Mouse (Mus musculus) heart, adult 9 months (tissue): ENCODE data around the gene Slco4a1.
A peak's percentile ranks its signal among the peaks of the same experiment; 100 is the strongest.

Source experiments
- DNase-seq, 2 experiments: peaks; one replicate each; pipeline ENCODE4 v3.0.0; 2022; ENCODE audit warnings: low spot score in 2 of 2

Slco4a1 gene

DNA sequence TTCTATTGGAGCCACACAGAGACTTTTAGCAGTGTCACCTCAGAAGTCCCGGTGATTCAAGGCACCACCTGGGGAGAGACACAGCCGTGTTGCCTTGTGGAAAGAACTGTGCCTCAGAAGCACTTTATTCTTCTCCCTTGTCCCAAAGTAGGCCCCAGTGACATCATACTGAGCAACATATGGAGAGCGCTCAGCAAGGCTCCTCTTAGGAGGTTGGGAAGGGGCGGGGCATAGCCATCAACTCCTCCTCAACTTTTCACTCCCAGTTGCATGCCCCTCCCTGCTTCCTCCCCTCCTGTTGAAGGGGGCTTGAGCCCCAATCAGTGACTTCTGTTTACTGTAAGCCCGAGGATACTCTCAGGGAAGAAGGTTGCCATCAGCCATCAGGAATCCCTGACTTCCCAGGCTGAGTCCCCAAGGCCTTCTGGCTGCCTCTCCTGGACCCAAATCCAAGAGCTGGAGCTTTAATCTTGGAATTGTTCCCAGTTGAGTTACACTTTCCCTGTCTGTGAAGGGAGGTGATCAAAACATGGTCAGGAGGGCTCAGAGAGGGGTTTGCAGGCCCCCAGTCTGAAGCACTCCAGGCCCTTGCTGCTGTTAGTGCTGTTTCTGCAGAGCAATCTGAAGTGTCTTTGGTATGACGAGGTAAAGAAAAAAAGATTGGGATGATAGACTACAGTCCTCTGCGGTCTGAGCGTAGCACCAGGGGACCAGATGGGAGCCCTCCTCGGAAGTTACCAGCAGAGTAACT lies 45.3 kb downstream of the Slco4a1 start:
- DNase-seq = no peak

DNA sequence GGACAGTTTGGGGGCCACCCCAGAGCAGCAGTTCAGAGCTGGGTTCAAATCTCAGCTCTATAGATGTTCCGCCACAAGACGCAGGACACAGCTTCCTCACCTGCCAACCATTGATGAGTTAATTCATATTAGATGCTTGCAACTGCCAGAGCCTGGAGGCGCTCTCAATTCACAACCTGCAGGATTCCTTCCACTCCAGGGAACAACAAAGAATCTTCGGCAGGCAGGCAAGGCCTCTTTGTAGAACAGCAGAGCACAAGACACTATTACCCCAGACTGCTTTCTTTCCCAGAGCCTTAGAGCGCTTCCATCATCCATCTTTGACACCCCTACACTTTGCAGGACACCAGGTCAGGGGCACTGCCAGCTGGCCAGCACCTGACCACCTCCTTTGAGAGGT lies 50.2 kb downstream of the Slco4a1 start:
- DNase-seq = no peak

DNA sequence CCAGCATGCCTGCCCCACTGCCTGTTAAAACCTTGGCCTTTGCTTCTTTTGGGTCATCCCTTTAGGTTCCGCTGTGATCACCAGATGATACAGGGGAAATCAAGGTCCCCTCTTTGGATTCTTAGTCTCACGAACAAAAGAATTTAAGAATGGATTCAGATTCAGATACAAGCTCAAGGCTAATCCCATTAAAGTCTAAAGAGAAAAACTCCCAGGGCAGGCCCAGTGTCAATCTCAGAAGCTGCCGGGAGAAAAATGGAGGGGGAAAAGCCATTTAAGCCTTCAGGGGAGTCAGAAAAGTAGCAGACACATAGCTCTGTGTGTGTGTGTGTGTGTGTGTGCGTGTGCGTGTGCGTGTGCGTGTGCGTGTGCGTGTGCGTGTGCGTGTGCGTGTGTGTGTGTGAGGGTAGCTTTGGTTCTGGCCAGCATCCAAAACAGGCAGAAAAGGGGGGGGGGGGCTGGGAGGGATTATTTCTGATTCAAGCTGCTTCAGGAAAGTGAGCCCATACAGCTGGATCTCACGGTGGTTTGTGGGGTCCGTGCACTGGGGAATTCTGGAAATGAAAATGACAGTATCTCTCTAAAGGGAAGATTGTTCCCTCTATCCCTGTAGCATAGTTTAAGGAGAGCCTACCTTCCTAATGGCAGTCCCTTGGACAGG lies 52.5 kb downstream of the Slco4a1 start:
- no peak for DNase-seq

DNA sequence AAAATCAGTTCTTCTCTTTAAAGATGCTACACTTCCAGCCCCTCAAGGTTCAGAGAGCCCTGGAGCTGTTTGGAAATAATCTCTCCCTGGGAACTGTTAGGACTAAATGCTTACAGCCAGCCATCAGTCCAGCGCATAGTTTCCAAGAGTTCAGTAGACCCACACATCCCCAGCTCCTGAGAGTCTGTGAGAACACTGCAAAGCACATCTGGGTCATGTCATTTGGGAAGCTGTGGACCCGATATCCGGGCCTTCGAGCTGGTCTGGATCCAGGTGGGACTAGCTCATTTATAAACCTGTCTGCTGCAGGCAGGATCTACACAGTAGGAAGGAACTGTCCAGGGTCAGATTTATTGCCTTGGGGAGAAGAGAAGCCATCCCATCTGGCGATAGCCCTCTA lies 54.8 kb downstream of the Slco4a1 start:
- no peak for DNase-seq

DNA sequence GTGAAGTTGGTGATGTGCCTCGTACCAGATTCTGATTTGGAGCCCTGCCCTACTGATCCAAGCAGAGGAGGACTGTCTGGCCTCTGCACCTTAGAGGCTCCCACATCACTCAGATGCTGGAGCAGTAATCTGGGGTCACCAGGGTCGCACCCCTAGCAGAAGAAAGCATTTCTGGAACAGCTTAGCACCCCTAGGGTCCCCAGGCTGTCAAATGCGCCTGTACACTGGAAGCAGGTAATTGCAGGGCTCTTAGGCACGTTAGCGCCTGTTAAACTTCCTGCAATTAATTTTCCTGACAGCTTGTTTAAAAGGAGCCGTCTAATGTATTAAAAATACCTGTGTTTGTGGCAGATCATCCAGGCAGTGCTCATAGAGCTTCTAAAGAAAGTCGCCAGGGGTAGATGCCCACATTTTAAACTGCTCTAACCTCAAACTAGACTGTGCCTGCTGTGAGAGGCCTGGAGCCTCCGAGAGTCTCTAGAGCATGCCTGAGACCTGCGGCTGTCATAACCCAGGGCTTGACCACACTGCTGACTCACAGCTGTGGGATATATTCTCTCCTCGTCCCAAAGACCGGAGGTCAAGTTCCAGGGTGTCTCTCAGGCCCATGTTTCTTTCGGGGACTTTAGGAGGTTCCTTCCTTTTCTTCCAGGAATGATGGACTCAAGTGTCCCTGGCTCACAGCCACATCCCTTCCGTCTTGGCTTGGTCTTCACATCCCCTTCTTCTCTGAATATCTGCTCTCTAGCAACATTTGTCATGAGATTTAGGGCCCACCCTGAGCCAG lies 56.0 kb downstream of the Slco4a1 start:
- peak in 1 of 2 experiments; percentile 11 for DNase-seq

DNA sequence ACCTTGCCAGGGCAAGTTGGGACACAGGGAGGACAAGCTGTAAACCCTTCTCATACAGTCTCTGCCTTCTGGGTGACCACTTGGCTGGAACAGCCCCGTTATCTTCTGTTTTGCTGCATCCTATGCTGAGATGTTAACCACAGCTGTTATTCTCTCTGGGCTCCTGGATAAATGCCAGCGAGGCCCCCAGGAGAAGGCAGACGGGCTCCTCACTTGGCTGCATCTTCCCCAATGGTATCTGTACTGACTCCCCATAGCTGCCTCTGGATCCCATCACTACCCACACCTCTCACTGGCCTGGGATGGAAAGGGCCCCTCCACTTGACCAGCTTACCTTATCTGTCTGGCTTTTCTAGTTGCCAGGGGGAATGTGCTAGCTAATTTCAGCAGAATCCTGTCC lies 57.0 kb downstream of the Slco4a1 start:
- DNase-seq = no peak

DNA sequence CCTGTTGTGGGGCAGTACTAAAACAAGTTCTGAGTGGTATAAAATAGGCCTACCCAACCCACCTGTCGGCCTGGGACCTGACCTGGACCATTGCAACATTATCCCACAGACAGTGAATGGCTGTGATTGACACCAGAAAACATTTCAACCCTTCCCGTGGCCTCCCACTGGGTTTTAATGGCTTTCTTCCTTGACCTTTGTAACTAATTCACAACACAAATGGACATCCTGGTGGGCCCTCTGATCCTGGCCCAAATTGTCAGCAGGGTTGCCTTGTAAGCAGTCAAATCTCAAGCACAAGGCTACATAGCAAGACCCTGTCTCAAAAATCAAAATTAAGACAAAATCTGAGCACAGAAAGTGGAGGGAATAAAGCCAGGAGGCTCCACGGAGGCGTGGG lies 57.8 kb downstream of the Slco4a1 start:
- no peak for DNase-seq

DNA sequence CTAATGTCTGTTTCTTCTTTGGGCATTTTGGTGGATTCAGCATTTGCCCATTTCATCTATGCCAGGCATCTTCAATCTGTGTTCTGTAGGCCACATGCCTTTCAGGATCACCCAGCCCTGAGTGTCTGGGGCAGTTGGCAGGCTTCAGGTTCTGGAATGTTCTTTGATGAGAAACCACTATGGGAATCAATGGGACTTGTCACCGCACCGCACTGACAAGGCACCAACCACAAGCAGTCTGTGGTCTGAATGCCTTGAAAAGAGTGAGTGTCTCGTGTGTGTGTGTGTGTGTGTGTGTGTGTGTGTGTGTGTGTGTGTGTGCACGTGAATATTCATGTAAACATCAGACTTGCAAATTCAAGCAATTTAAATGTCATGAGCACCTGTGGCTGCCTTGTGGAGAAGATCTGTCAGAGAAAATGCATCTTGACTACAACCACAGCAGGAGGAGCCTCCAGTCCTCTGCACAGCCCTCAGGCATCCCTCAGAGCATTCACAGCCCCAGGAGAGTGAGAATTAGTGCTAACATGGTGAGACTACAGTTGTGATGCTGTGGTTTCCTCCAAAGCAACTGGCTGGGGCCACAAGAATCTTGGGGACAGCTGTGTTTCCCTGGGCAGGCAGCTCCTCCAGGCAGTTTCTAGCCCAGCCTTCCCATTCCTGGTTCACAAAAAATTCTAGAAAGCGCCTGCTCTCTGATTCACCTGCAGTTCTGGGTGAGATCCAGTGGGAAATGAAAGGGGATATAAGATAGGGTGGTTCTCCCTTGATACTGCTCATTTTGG lies 65.6 kb downstream of the Slco4a1 start:
- no peak for DNase-seq

DNA sequence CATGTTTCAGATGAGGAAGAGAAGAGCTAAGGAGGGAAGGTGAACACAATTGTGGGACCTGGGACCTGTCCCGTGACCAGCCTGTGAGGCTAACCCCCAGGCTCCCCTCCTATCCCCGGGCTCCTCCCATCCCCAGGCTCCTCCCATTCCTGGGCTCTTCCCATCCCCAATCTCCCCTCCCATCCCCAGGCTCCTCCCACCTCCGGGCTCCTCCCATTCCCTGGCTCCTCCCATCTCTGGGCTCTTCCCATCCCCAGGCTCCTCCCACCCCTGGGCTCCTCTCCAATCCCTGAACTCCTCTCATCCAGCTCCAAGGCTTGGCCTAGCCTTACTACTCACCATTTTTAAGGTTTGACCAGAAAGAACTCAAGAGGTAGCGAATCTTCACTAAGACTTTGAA lies 66.8 kb downstream of the Slco4a1 start:
- DNase-seq = no peak
